Mouse (Mus musculus): ENCODE data around the gene Ptprd. TPM values are rescaled to one million over a fixed set of nuclear protein-coding genes. Genes with fewer than 3 reads are reported as not detected.

Ptprd gene
- polyA plus RNA-seq, 1 experiment from 2014 or later, result 57.1 TPM

- 90% methylated on average over 2 of the region's 2 CpGs for WGBS
- Histone ChIP-seq H3K4me3 (no peak overlapping the region), H3K9ac (no peak overlapping the region), H3K27ac (no peak overlapping the region), H3K4me2 (replicated peaks) (no peak overlapping the region), H3K4me1 (no peaks in the 10 kb centered on the region), H3K36me3 (no peaks in the 10 kb centered on the region), H3K9me3 (replicated peaks) (no peaks in the 10 kb centered on the region), H3K27me3 (no peaks in the 10 kb centered on the region)
- no peak for ATAC-seq (ENCODE audit: low FRiP score)
Observed at GRCm38 (mm10) chr4:76652971-76653370, 1558.8 kb downstream of the Ptprd start.

- no peaks in the 10 kb centered on the region for H3K4me1 ChIP-seq
- H3K27me3 ChIP-seq, result no peaks in the 10 kb centered on the region
- H3K27ac ChIP-seq, result no peak overlapping the region
- H3K9me3 ChIP-seq (replicated peaks), result no peaks in the 10 kb centered on the region
- WGBS, result 84% methylated on average over 7 of the region's 7 CpGs
- no peak overlapping the region for H3K9ac ChIP-seq
- no peak overlapping the region for H3K4me3 ChIP-seq
- no peak overlapping the region for H3K4me2 ChIP-seq (replicated peaks)
- no peak for ATAC-seq (ENCODE audit: low FRiP score)
- H3K36me3 ChIP-seq, result no peaks in the 10 kb centered on the region
Observed at GRCm38 (mm10) chr4:76621740-76622139, 1590.0 kb downstream of the Ptprd start.

- H3K9me3 ChIP-seq (replicated peaks), result no peaks in the 10 kb centered on the region
- H3K27ac ChIP-seq, result no peak overlapping the region
- H3K9ac ChIP-seq, result no peak overlapping the region
- H3K36me3 ChIP-seq, result no peaks in the 10 kb centered on the region
- no peak for ATAC-seq (ENCODE audit: low FRiP score)
- no peaks in the 10 kb centered on the region for H3K27me3 ChIP-seq
- H3K4me2 ChIP-seq (replicated peaks), result no peak overlapping the region
- WGBS, result 93% methylated on average over 6 of the region's 6 CpGs
- no peak overlapping the region for H3K4me3 ChIP-seq
- H3K4me1 ChIP-seq, result no peaks in the 10 kb centered on the region
Observed at GRCm38 (mm10) chr4:76616614-76617013, 1595.1 kb downstream of the Ptprd start.

- Histone ChIP-seq H3K27me3 (no peaks in the 10 kb centered on the region), H3K9ac (no peak overlapping the region), H3K36me3 (no peaks in the 10 kb centered on the region), H3K4me3 (no peak overlapping the region), H3K4me1 (no peaks in the 10 kb centered on the region), H3K27ac (no peak overlapping the region), H3K9me3 (replicated peaks) (no peaks in the 10 kb centered on the region), H3K4me2 (replicated peaks) (no peak overlapping the region)
- no peak for ATAC-seq (ENCODE audit: low FRiP score)
- WGBS, result 53% methylated on average over 7 of the region's 7 CpGs
Observed at GRCm38 (mm10) chr4:76608246-76608645, 1603.5 kb downstream of the Ptprd start.

GRCm38 (mm10) chr4:76606808-76607207, 1605.0 kb downstream of the Ptprd start:
- no peak overlapping the region for H3K9ac ChIP-seq
- H3K9me3 ChIP-seq (replicated peaks), result no peaks in the 10 kb centered on the region
- no peak for ATAC-seq (ENCODE audit: low FRiP score)
- no peak overlapping the region for H3K27ac ChIP-seq
- H3K27me3 ChIP-seq, result no peaks in the 10 kb centered on the region
- no peaks in the 10 kb centered on the region for H3K36me3 ChIP-seq
- 59% methylated on average over 2 of the region's 2 CpGs for WGBS
- H3K4me3 ChIP-seq, result no peak overlapping the region
- no peak overlapping the region for H3K4me2 ChIP-seq (replicated peaks)
- H3K4me1 ChIP-seq, result no peaks in the 10 kb centered on the region

- Histone ChIP-seq H3K27ac (no peak overlapping the region), H3K4me2 (replicated peaks) (no peak overlapping the region), H3K36me3 (no peaks in the 10 kb centered on the region), H3K27me3 (no peaks in the 10 kb centered on the region), H3K9me3 (replicated peaks) (no peaks in the 10 kb centered on the region), H3K9ac (no peak overlapping the region), H3K4me1 (no peaks in the 10 kb centered on the region), H3K4me3 (no peak overlapping the region)
- 92% methylated on average over 1 of the region's 1 CpGs for WGBS
- no peak for ATAC-seq (ENCODE audit: low FRiP score)
Observed at GRCm38 (mm10) chr4:76590722-76591121, 1621.0 kb downstream of the Ptprd start.

GRCm38 (mm10) chr4:76583025-76583424, 1628.7 kb downstream of the Ptprd start:
- H3K4me3 ChIP-seq, result no peak overlapping the region
- no peak for ATAC-seq (ENCODE audit: low FRiP score)
- H3K27ac ChIP-seq, result no peak overlapping the region
- H3K4me1 ChIP-seq, result no peaks in the 10 kb centered on the region
- no peak overlapping the region for H3K4me2 ChIP-seq (replicated peaks)
- H3K9me3 ChIP-seq (replicated peaks), result no peaks in the 10 kb centered on the region
- H3K27me3 ChIP-seq, result no peaks in the 10 kb centered on the region
- no peaks in the 10 kb centered on the region for H3K36me3 ChIP-seq
- H3K9ac ChIP-seq, result no peak overlapping the region
- 82% methylated on average over 3 of the region's 3 CpGs for WGBS

GRCm38 (mm10) chr4:76566006-76566405, 1645.8 kb downstream of the Ptprd start:
- Histone ChIP-seq H3K27ac (no peak overlapping the region), H3K4me2 (replicated peaks) (no peak overlapping the region), H3K27me3 (no peaks in the 10 kb centered on the region), H3K36me3 (no peaks in the 10 kb centered on the region), H3K4me1 (no peaks in the 10 kb centered on the region), H3K9me3 (replicated peaks) (no peaks in the 10 kb centered on the region), H3K9ac (no peak overlapping the region), H3K4me3 (no peak overlapping the region)
- ATAC-seq (ENCODE audit: low FRiP score), result no peak

GRCm38 (mm10) chr4:76541769-76542168, 1670.0 kb downstream of the Ptprd start:
- no peak overlapping the region for H3K4me2 ChIP-seq (replicated peaks)
- no peaks in the 10 kb centered on the region for H3K36me3 ChIP-seq
- H3K9me3 ChIP-seq (replicated peaks), result no peaks in the 10 kb centered on the region
- ATAC-seq (ENCODE audit: low FRiP score), result no peak
- H3K9ac ChIP-seq, result no peak overlapping the region
- H3K4me1 ChIP-seq, result no peaks in the 10 kb centered on the region
- H3K27ac ChIP-seq, result no peak overlapping the region
- no peak overlapping the region for H3K4me3 ChIP-seq
- whole genome bisulfite sequencing, result 63% methylated on average over 2 of the region's 2 CpGs
- H3K27me3 ChIP-seq, result no peaks in the 10 kb centered on the region

- Histone ChIP-seq H3K4me2 (replicated peaks) (no peak overlapping the region), H3K9me3 (replicated peaks) (peaks cover 9% of the 10 kb centered on the region; the same call in 1 of the 2 replicates), H3K36me3 (no peaks in the 10 kb centered on the region), H3K9ac (no peak overlapping the region), H3K27ac (no peak overlapping the region), H3K27me3 (no peaks in the 10 kb centered on the region), H3K4me1 (no peaks in the 10 kb centered on the region), H3K4me3 (no peak overlapping the region)
- ATAC-seq (ENCODE audit: low FRiP score), result no peak
- 89% methylated on average over 1 of the region's 1 CpGs for WGBS
Observed at GRCm38 (mm10) chr4:76532926-76533325, 1678.8 kb downstream of the Ptprd start.

GRCm38 (mm10) chr4:76525281-76525680, 1686.5 kb downstream of the Ptprd start:
- no peak overlapping the region for H3K9ac ChIP-seq
- H3K4me1 ChIP-seq, result no peaks in the 10 kb centered on the region
- ATAC-seq (ENCODE audit: low FRiP score), result no peak
- no peak overlapping the region for H3K4me3 ChIP-seq
- peaks cover 9% of the 10 kb centered on the region; the same call in 1 of the 2 replicates for H3K9me3 ChIP-seq (replicated peaks)
- no peak overlapping the region for H3K4me2 ChIP-seq (replicated peaks)
- WGBS, result 63% methylated on average over 3 of the region's 3 CpGs
- H3K27ac ChIP-seq, result no peak overlapping the region
- H3K27me3 ChIP-seq, result no peaks in the 10 kb centered on the region
- H3K36me3 ChIP-seq, result no peaks in the 10 kb centered on the region

GRCm38 (mm10) chr4:76503279-76503601, 1708.5 kb downstream of the Ptprd start:
- Histone ChIP-seq H3K36me3 (no peaks in the 10 kb centered on the region), H3K9me3 (replicated peaks) (no peaks in the 10 kb centered on the region), H3K27me3 (no peaks in the 10 kb centered on the region), H3K4me3 (no peak overlapping the region), H3K4me2 (replicated peaks) (no peak overlapping the region), H3K27ac (no peak overlapping the region), H3K4me1 (no peaks in the 10 kb centered on the region), H3K9ac (no peak overlapping the region)
- ATAC-seq (ENCODE audit: low FRiP score), result no peak
- 38% methylated on average over 3 of the region's 3 CpGs for WGBS

- Histone ChIP-seq H3K27me3 (no peaks in the 10 kb centered on the region), H3K9ac (no peak overlapping the region), H3K4me2 (replicated peaks) (no peak overlapping the region), H3K36me3 (no peaks in the 10 kb centered on the region), H3K27ac (no peak overlapping the region), H3K4me1 (no peaks in the 10 kb centered on the region), H3K9me3 (replicated peaks) (no peaks in the 10 kb centered on the region), H3K4me3 (no peak overlapping the region)
- no peak for ATAC-seq (ENCODE audit: low FRiP score)
- 62% methylated on average over 6 of the region's 6 CpGs for WGBS
Observed at GRCm38 (mm10) chr4:76502575-76503278, 1709.0 kb downstream of the Ptprd start.
